Mouse (Mus musculus): ENCODE data around the gene Dnajc7.

GRCm38 (mm10) chr11:100608796-100609195 is 11.2 kb downstream of the Dnajc7 start:
- no peak for TF ChIP-seq POLR2A (IDR thresholded peaks at IDR 0.05; ENCODE audit: extremely low read depth, insufficient read depth, low read length)
- no peak for TF ChIP-seq CTCF (IDR thresholded peaks at IDR 0.05; ENCODE audit: extremely low read depth, insufficient read depth, low read length)
